Mouse (Mus musculus): ENCODE data around the gene Olfr270. TPM values are rescaled to one million over a fixed set of nuclear protein-coding genes. Genes with fewer than 3 reads are reported as not detected.
A peak's percentile ranks its signal among the peaks of the same experiment; 100 is the strongest.

Gene Olfr270
- polyA plus RNA-seq (2016; fragmentation: Nextera tagmentation; extraction: Ambion mirVana) = not detected in 2 replicates

GRCm38 (mm10) chr4:52964247-52964646 lies at the start of gene Olfr270:
TSS of gene Olfr270 (plus strand) at chr4:52964547.
- Histone ChIP-seq H3K9me3 (no peaks in the 10 kb centered on the region), H3K4me1 (no peaks in the 10 kb centered on the region), H3K36me3 (replicated peaks) (no peaks in the 10 kb centered on the region), H3K27ac (no peak within 1 kb of the TSS), H3K4me3 (no peak within 1 kb of the TSS), H3K27me3 (ENCODE audit: poor library complexity, severe bottlenecking) (no peaks in the 10 kb centered on the region)
- DNase-seq (ENCODE audit: extremely low spot score, low spot score) = no peak

GRCm38 (mm10) chr4:52916659-52917310 lies 47.6 kb upstream of the Olfr270 start:
- no peak for DNase-seq (ENCODE audit: extremely low spot score, low spot score)
- WGBS = 91% methylated on average over 6 of the region's 6 CpGs
- no peak overlapping the region for H3K4me3 ChIP-seq
- no peak overlapping the region for H3K27ac ChIP-seq
- no peaks in the 10 kb centered on the region for H3K4me1 ChIP-seq
- H3K27me3 ChIP-seq (ENCODE audit: poor library complexity, severe bottlenecking) = no peaks in the 10 kb centered on the region
- no peaks in the 10 kb centered on the region for H3K36me3 ChIP-seq (replicated peaks)
- H3K9me3 ChIP-seq = no peaks in the 10 kb centered on the region

- WGBS = 88% methylated on average over 2 of the region's 2 CpGs
- Histone ChIP-seq H3K4me1 (no peaks in the 10 kb centered on the region), H3K36me3 (replicated peaks) (no peaks in the 10 kb centered on the region), H3K27me3 (ENCODE audit: poor library complexity, severe bottlenecking) (no peaks in the 10 kb centered on the region), H3K27ac (no peak overlapping the region), H3K4me3 (no peak overlapping the region), H3K9me3 (no peaks in the 10 kb centered on the region)
- no peak for DNase-seq (ENCODE audit: extremely low spot score, low spot score)
These were observed 47.0 kb upstream of the Olfr270 start for GRCm38 (mm10) chr4:52917311-52917688.

- H3K9me3 ChIP-seq = no peaks in the 10 kb centered on the region
- no peak for DNase-seq (ENCODE audit: extremely low spot score, low spot score)
- H3K27me3 ChIP-seq (ENCODE audit: poor library complexity, severe bottlenecking) = no peaks in the 10 kb centered on the region
- no peak within 1 kb of the TSS for H3K27ac ChIP-seq
- H3K4me3 ChIP-seq = no peak within 1 kb of the TSS
- no peaks in the 10 kb centered on the region for H3K36me3 ChIP-seq (replicated peaks)
- WGBS = 91% methylated on average over 2 of the region's 2 CpGs
- no peaks in the 10 kb centered on the region for H3K4me1 ChIP-seq
These were observed 45.3 kb upstream of the Olfr270 start, which contains the start of gene Olfr272 for GRCm38 (mm10) chr4:52919078-52919477. TSS of gene Olfr272 (minus strand) at chr4:52919178.

GRCm38 (mm10) chr4:52930480-52930879 lies 33.9 kb upstream of the Olfr270 start:
- no peak for DNase-seq (ENCODE audit: extremely low spot score, low spot score)
- H3K4me3 ChIP-seq = no peak overlapping the region
- no peaks in the 10 kb centered on the region for H3K36me3 ChIP-seq (replicated peaks)
- no peaks in the 10 kb centered on the region for H3K4me1 ChIP-seq
- no peak overlapping the region for H3K27ac ChIP-seq
- H3K9me3 ChIP-seq = no peaks in the 10 kb centered on the region
- WGBS = 95% methylated on average over 4 of the region's 4 CpGs
- H3K27me3 ChIP-seq (ENCODE audit: poor library complexity, severe bottlenecking) = no peaks in the 10 kb centered on the region

- H3K27me3 ChIP-seq (ENCODE audit: poor library complexity, severe bottlenecking) = no peaks in the 10 kb centered on the region
- H3K27ac ChIP-seq = no peak overlapping the region
- no peak for DNase-seq (ENCODE audit: extremely low spot score, low spot score)
- no peaks in the 10 kb centered on the region for H3K4me1 ChIP-seq
- no peaks in the 10 kb centered on the region for H3K9me3 ChIP-seq
- H3K36me3 ChIP-seq (replicated peaks) = no peaks in the 10 kb centered on the region
- no peak overlapping the region for H3K4me3 ChIP-seq
These were observed 17.7 kb upstream of the Olfr270 start for GRCm38 (mm10) chr4:52946665-52947064.

GRCm38 (mm10) chr4:52949005-52949404 lies 15.3 kb upstream of the Olfr270 start:
- no peaks in the 10 kb centered on the region for H3K4me1 ChIP-seq
- H3K27ac ChIP-seq = no peak overlapping the region
- H3K4me3 ChIP-seq = no peak overlapping the region
- no peaks in the 10 kb centered on the region for H3K27me3 ChIP-seq (ENCODE audit: poor library complexity, severe bottlenecking)
- no peak for DNase-seq (ENCODE audit: extremely low spot score, low spot score)
- 90% methylated on average over 2 of the region's 2 CpGs for WGBS
- H3K9me3 ChIP-seq = no peaks in the 10 kb centered on the region
- H3K36me3 ChIP-seq (replicated peaks) = no peaks in the 10 kb centered on the region

- 50% methylated on average over 4 of the region's 4 CpGs for WGBS
- Histone ChIP-seq H3K4me1 (no peaks in the 10 kb centered on the region), H3K27ac (no peak overlapping the region), H3K9me3 (no peaks in the 10 kb centered on the region), H3K36me3 (replicated peaks) (no peaks in the 10 kb centered on the region), H3K27me3 (ENCODE audit: poor library complexity, severe bottlenecking) (no peaks in the 10 kb centered on the region), H3K4me3 (no peak overlapping the region)
- DNase-seq (ENCODE audit: extremely low spot score, low spot score) = peak; percentile 17
These were observed 5.7 kb upstream of the Olfr270 start for GRCm38 (mm10) chr4:52958693-52959092.

- H3K36me3 ChIP-seq (replicated peaks) = no peaks in the 10 kb centered on the region
- no peak for DNase-seq (ENCODE audit: extremely low spot score, low spot score)
- H3K9me3 ChIP-seq = no peaks in the 10 kb centered on the region
- H3K27ac ChIP-seq = no peak overlapping the region
- H3K4me3 ChIP-seq = no peak overlapping the region
- WGBS = 71% methylated on average over 2 of the region's 2 CpGs
- H3K27me3 ChIP-seq (ENCODE audit: poor library complexity, severe bottlenecking) = no peaks in the 10 kb centered on the region
- H3K4me1 ChIP-seq = peaks cover 5% of the 10 kb centered on the region; the same call in 1 of the 2 replicates
These were observed 20.9 kb downstream of the Olfr270 start for GRCm38 (mm10) chr4:52985216-52985615.

- Histone ChIP-seq H3K9me3 (no peaks in the 10 kb centered on the region), H3K4me1 (peaks cover 5% of the 10 kb centered on the region; the same call in 1 of the 2 replicates), H3K27me3 (ENCODE audit: poor library complexity, severe bottlenecking) (no peaks in the 10 kb centered on the region), H3K27ac (no peak overlapping the region), H3K36me3 (replicated peaks) (no peaks in the 10 kb centered on the region), H3K4me3 (no peak overlapping the region)
- 85% methylated on average over 2 of the region's 2 CpGs for WGBS
- DNase-seq (ENCODE audit: extremely low spot score, low spot score) = no peak
These were observed 21.9 kb downstream of the Olfr270 start for GRCm38 (mm10) chr4:52986266-52986665.

GRCm38 (mm10) chr4:52989248-52989647 lies 24.9 kb downstream of the Olfr270 start, which contains the start of gene Nipsnap3a:
TSS of gene Nipsnap3a (plus strand) at chr4:52989272.
- peaks cover 5% of the 10 kb centered on the region; the same call in 1 of the 2 replicates for H3K4me1 ChIP-seq
- peak within 1 kb of the TSS; percentile 40 for H3K4me3 ChIP-seq
- no peaks in the 10 kb centered on the region for H3K36me3 ChIP-seq (replicated peaks)
- no peak for DNase-seq (ENCODE audit: extremely low spot score, low spot score)
- no peaks in the 10 kb centered on the region for H3K27me3 ChIP-seq (ENCODE audit: poor library complexity, severe bottlenecking)
- WGBS = 37% methylated on average over 12 of the region's 12 CpGs
- H3K9me3 ChIP-seq = no peaks in the 10 kb centered on the region
- H3K27ac ChIP-seq = peak within 1 kb of the TSS; percentile 59; the same call in 1 of the 2 replicates

- Histone ChIP-seq H3K4me1 (no peaks in the 10 kb centered on the region), H3K27ac (no peak overlapping the region), H3K9me3 (no peaks in the 10 kb centered on the region), H3K4me3 (no peak overlapping the region), H3K36me3 (replicated peaks) (no peaks in the 10 kb centered on the region), H3K27me3 (ENCODE audit: poor library complexity, severe bottlenecking) (no peaks in the 10 kb centered on the region)
- 93% methylated on average over 6 of the region's 6 CpGs for WGBS
- no peak for DNase-seq (ENCODE audit: extremely low spot score, low spot score)
These were observed 35.1 kb downstream of the Olfr270 start for GRCm38 (mm10) chr4:52999449-52999848.

GRCm38 (mm10) chr4:53000154-53000553 lies 35.8 kb downstream of the Olfr270 start:
- Histone ChIP-seq H3K36me3 (replicated peaks) (no peaks in the 10 kb centered on the region), H3K4me1 (no peaks in the 10 kb centered on the region), H3K4me3 (no peak overlapping the region), H3K27me3 (ENCODE audit: poor library complexity, severe bottlenecking) (no peaks in the 10 kb centered on the region), H3K27ac (no peak overlapping the region), H3K9me3 (no peaks in the 10 kb centered on the region)
- 92% methylated on average over 8 of the region's 8 CpGs for WGBS
- DNase-seq (ENCODE audit: extremely low spot score, low spot score) = no peak

All from forebrain, embryonic 10.5 days (tissue).